Mouse (Mus musculus) heart, embryonic 12.5 days (tissue): ENCODE results near the gene Vmn1r219. TPM values are rescaled to one million over a fixed set of nuclear protein-coding genes. Genes with fewer than 3 reads are reported as not detected.

Experiments used
- polyA plus RNA-seq: library from polyadenylated mRNA; unstranded; fragments of >200 nt; fragmentation: Nextera tagmentation; extraction: Ambion mirVana; gene quantifications from 2 replicates; pipeline ENCODE4 v1.2.1, GENCODE M21; 2016

The Vmn1r219 gene
- polyA plus RNA-seq, 1 experiment from 2014 or later = not detected

Other genes starting within 250 kb of the Vmn1r219 start
- gene Vmn1r213, start 151.7 kb upstream of the Vmn1r219 start, polyA plus RNA-seq = not detected in 2 replicates
- not detected in 2 replicates for gene Vmn1r214, start 128.9 kb upstream of the Vmn1r219 start, polyA plus RNA-seq
- not detected in 2 replicates for gene Vmn1r215, start 91.3 kb upstream of the Vmn1r219 start, polyA plus RNA-seq
- gene Vmn1r217, start 41.1 kb upstream of the Vmn1r219 start, polyA plus RNA-seq = not detected in 2 replicates
- gene Vmn1r218, start 26.2 kb upstream of the Vmn1r219 start, polyA plus RNA-seq = not detected in 2 replicates
- not detected in 2 replicates for gene Vmn1r220, start 28.7 kb downstream of the Vmn1r219 start, polyA plus RNA-seq
- gene Vmn1r221, start 54.8 kb downstream of the Vmn1r219 start, polyA plus RNA-seq = not detected in 2 replicates
- not detected in 2 replicates for gene Vmn1r222, start 76.6 kb downstream of the Vmn1r219 start, polyA plus RNA-seq
- gene Vmn1r223, start 87.8 kb downstream of the Vmn1r219 start, polyA plus RNA-seq = not detected in 2 replicates
- 43.0 and 46.7 TPM in 2 replicates for gene Zfp322a, start 209.9 kb downstream of the Vmn1r219 start, polyA plus RNA-seq